Mouse (Mus musculus): Measurements from ENCODE around the gene Slc13a4. TPM values are rescaled to one million over a fixed set of nuclear protein-coding genes. Genes with fewer than 3 reads are reported as not detected.

Gene Slc13a4
- polyA plus RNA-seq, 1 experiment from 2014 or later: 0.76 TPM

GRCm38 (mm10) chr6:35269643-35270042 lies 38.3 kb downstream of the Slc13a4 start:
- H3K9me3 ChIP-seq (ENCODE audit: control insufficient read depth): no peaks in the 10 kb centered on the region
- H3K9ac ChIP-seq (ENCODE audit: low read depth, low read length): no peak overlapping the region
- no peak overlapping the region for H3K4me3 ChIP-seq (ENCODE audit: low read depth, low read length)
- ATAC-seq: no peak
- no peak overlapping the region for H3K4me2 ChIP-seq (replicated peaks; ENCODE audit: low read depth)
- H3K36me3 ChIP-seq (ENCODE audit: control insufficient read depth, insufficient read depth): no peaks in the 10 kb centered on the region
- 85% methylated on average over 13 of the region's 13 CpGs for WGBS
- no peak for TF ChIP-seq CTCF (IDR thresholded peaks at IDR 0.05; ENCODE audit: low read depth)
- H3K27ac ChIP-seq (ENCODE audit: low read depth, low read length): no peak overlapping the region
- no peaks in the 10 kb centered on the region for H3K27me3 ChIP-seq (replicated peaks; ENCODE audit: control insufficient read depth, insufficient read depth, low read length)
- H3K4me1 ChIP-seq (replicated peaks; ENCODE audit: control insufficient read depth, insufficient read depth, low read length): peaks cover 5% of the 10 kb centered on the region

DNA sequence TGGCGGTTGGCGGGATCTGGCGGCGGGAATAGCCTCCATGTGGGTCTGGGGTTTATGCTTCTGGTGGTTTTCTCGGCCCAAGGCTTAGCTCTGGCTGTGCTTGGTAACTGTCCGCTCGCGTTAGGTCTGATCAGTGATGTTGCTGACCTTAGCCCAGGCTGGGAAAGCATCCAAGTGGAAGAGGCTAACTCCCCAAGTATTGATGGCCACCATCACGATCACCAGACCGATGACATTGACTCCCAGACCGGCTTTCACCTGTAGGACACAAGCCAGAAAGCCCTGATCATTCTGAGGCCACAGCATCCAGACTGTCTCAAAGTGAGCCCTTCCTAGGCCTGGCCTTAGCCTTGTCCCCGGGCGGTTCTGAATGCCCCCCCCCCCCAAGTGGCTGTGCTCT lies 39.2 kb downstream of the Slc13a4 start:
- Histone ChIP-seq H3K4me2 (replicated peaks; ENCODE audit: low read depth) (no peak overlapping the region), H3K36me3 (ENCODE audit: control insufficient read depth, insufficient read depth) (peaks cover under 1% of the 10 kb centered on the region; the same call in 1 of the 2 replicates), H3K4me3 (ENCODE audit: low read depth, low read length) (no peak overlapping the region), H3K27me3 (replicated peaks; ENCODE audit: control insufficient read depth, insufficient read depth, low read length) (no peaks in the 10 kb centered on the region), H3K27ac (ENCODE audit: low read depth, low read length) (no peak overlapping the region), H3K4me1 (replicated peaks; ENCODE audit: control insufficient read depth, insufficient read depth, low read length) (peaks cover 5% of the 10 kb centered on the region), H3K9me3 (ENCODE audit: control insufficient read depth) (no peaks in the 10 kb centered on the region), H3K9ac (ENCODE audit: low read depth, low read length) (no peak overlapping the region)
- 95% methylated on average over 13 of the region's 13 CpGs for WGBS
- no peak for ATAC-seq
- TF ChIP-seq CTCF (IDR thresholded peaks at IDR 0.05; ENCODE audit: low read depth): no peak

DNA sequence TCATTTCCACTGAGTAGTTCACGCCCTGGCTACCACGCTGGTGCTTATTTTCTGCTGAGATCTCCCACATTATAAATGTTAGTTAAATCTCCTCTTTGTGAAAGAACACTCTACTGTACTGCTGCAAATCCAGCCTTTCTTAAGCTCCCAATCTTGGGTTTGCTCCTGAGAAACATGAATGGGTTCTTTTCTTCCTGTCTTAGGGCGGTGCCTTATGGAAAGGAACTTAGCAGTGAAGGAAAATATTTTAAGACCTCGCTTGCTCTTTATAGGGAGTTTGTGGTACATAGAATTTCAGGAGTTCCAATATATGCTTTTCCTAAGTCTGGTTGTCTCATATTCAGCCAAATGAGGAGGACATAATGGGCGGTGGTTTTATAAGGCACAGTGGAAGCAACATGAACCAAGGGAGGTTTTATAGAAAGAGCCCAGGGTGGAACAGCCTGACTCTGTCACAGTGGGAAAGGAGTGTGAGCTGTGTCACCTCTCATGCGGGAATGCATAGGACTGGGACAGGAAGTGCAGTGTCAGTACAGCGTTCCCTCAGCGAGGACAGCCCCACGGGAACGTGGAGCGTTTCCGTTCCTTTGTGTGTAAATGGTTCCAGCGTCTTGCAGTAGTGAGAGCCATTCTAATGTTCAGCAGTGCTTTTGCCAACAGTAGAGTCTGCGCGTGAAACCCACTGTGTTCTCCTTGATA lies 42.2 kb downstream of the Slc13a4 start:
- H3K9me3 ChIP-seq (ENCODE audit: control insufficient read depth): no peaks in the 10 kb centered on the region
- no peak for TF ChIP-seq CTCF (IDR thresholded peaks at IDR 0.05; ENCODE audit: low read depth)
- no peaks in the 10 kb centered on the region for H3K27me3 ChIP-seq (replicated peaks; ENCODE audit: control insufficient read depth, insufficient read depth, low read length)
- no peak overlapping the region for H3K4me2 ChIP-seq (replicated peaks; ENCODE audit: low read depth)
- H3K4me1 ChIP-seq (replicated peaks; ENCODE audit: control insufficient read depth, insufficient read depth, low read length): no peaks in the 10 kb centered on the region
- no peak for ATAC-seq
- 85% methylated on average over 15 of the region's 15 CpGs for WGBS
- no peak overlapping the region for H3K4me3 ChIP-seq (ENCODE audit: low read depth, low read length)
- no peak overlapping the region for H3K27ac ChIP-seq (ENCODE audit: low read depth, low read length)
- H3K9ac ChIP-seq (ENCODE audit: low read depth, low read length): no peak overlapping the region
- H3K36me3 ChIP-seq (ENCODE audit: control insufficient read depth, insufficient read depth): peaks cover 26% of the 10 kb centered on the region

DNA sequence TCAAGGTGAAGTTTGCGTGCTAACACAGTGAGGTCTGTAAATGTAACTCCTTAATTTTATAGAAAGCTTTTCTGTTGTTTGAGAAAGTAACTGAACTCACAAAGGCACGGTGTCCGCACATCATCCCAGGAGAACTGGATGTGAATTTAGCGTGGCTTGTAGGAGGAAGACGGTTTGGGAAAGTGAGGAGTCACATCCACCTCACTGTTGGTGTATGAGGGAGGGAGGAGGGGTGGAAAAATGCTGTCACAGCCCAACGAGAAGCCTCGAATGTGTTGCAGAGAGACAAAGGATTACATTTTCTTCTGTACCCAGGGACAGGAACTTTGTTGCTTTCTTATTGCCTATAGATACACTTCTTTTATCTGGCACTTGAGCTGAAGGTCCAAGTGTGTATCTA lies 47.4 kb downstream of the Slc13a4 start:
- WGBS: 75% methylated on average over 7 of the region's 7 CpGs
- TF ChIP-seq CTCF (IDR thresholded peaks at IDR 0.05; ENCODE audit: low read depth): no peak

DNA sequence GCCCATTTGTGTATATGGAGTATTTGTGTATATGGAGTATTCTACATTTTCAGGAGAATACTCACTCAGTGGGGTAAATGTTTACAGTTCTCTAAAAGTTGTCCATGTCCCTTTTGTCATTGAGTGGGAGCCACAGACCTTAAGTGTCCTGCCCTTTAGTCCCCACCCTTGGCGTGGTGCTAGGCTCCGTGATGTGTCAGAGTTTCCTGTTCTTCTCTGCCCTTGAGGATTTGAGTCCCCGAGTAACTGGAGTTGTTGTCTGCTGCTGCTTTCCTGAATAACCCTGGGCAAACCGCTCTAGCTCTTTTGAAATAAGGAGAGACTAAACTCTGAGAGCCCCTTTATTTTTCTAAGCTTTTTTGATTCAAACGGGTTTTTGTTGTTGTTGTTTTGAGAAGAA lies 48.4 kb downstream of the Slc13a4 start:
- no peaks in the 10 kb centered on the region for H3K9me3 ChIP-seq (ENCODE audit: control insufficient read depth)
- no peak overlapping the region for H3K27ac ChIP-seq (ENCODE audit: low read depth, low read length)
- H3K36me3 ChIP-seq (ENCODE audit: control insufficient read depth, insufficient read depth): peaks cover 31% of the 10 kb centered on the region
- H3K4me3 ChIP-seq (ENCODE audit: low read depth, low read length): no peak overlapping the region
- WGBS: 61% methylated on average over 5 of the region's 5 CpGs
- no peak for TF ChIP-seq CTCF (IDR thresholded peaks at IDR 0.05; ENCODE audit: low read depth)
- ATAC-seq: no peak
- H3K4me2 ChIP-seq (replicated peaks; ENCODE audit: low read depth): no peak overlapping the region
- H3K9ac ChIP-seq (ENCODE audit: low read depth, low read length): no peak overlapping the region
- H3K27me3 ChIP-seq (replicated peaks; ENCODE audit: control insufficient read depth, insufficient read depth, low read length): no peaks in the 10 kb centered on the region
- H3K4me1 ChIP-seq (replicated peaks; ENCODE audit: control insufficient read depth, insufficient read depth, low read length): no peaks in the 10 kb centered on the region; the same call in 1 of the 2 replicates

More for the DNA sequence above, 47.4 kb downstream of the Slc13a4 start:
- Histone ChIP-seq H3K27ac (ENCODE audit: low read depth, low read length) (no peak overlapping the region), H3K4me2 (replicated peaks; ENCODE audit: low read depth) (no peak overlapping the region), H3K9ac (ENCODE audit: low read depth, low read length) (no peak overlapping the region), H3K36me3 (ENCODE audit: control insufficient read depth, insufficient read depth) (peaks cover 31% of the 10 kb centered on the region), H3K9me3 (ENCODE audit: control insufficient read depth) (no peaks in the 10 kb centered on the region), H3K4me3 (ENCODE audit: low read depth, low read length) (no peak overlapping the region), H3K4me1 (replicated peaks; ENCODE audit: control insufficient read depth, insufficient read depth, low read length) (no peaks in the 10 kb centered on the region), H3K27me3 (replicated peaks; ENCODE audit: control insufficient read depth, insufficient read depth, low read length) (no peaks in the 10 kb centered on the region)
- no peak for ATAC-seq

- ATAC-seq: no peak
- no peak for TF ChIP-seq CTCF (IDR thresholded peaks at IDR 0.05; ENCODE audit: low read depth)
- Histone ChIP-seq H3K4me1 (replicated peaks; ENCODE audit: control insufficient read depth, insufficient read depth, low read length) (peaks cover 5% of the 10 kb centered on the region; the same call in 1 of the 2 replicates), H3K27me3 (replicated peaks; ENCODE audit: control insufficient read depth, insufficient read depth, low read length) (no peaks in the 10 kb centered on the region), H3K27ac (ENCODE audit: low read depth, low read length) (no peak overlapping the region), H3K9me3 (ENCODE audit: control insufficient read depth) (no peaks in the 10 kb centered on the region), H3K36me3 (ENCODE audit: control insufficient read depth, insufficient read depth) (peaks cover 31% of the 10 kb centered on the region), H3K9ac (ENCODE audit: low read depth, low read length) (no peak overlapping the region), H3K4me3 (ENCODE audit: low read depth, low read length) (no peak overlapping the region), H3K4me2 (replicated peaks; ENCODE audit: low read depth) (no peak overlapping the region)
- 100% methylated on average over 2 of the region's 2 CpGs for WGBS
These were observed 49.0 kb downstream of the Slc13a4 start for GRCm38 (mm10) chr6:35258922-35259321.

Data from intestine, postnatal 0 days (tissue).